Mouse (Mus musculus) left cerebral cortex, postnatal 4 days (tissue): ENCODE results near the gene Phf19. TPM values are rescaled to one million over a fixed set of nuclear protein-coding genes. Genes with fewer than 3 reads are reported as not detected.
A peak's percentile ranks its signal among the peaks of the same experiment; 100 is the strongest.

Experiments used
- DNase-seq: peaks from one replicate; pipeline ENCODE4 v3.0.0-alpha.2; 2022
- intact Hi-C: fragments of 180-260 bp; cut with DNase I; formaldehyde crosslinking; loops from one replicate; pipeline ENCODE4 v1.15.1; 2025
- total RNA-seq, 2 experiments: library from RNA; stranded (reverse); gene quantifications; 2 replicates each; pipeline ENCODE4 v1.2.3; 2021

Phf19 gene
- total RNA-seq, 2 experiments from 2014 or later, result 2.3 to 4.5 TPM

DNA sequence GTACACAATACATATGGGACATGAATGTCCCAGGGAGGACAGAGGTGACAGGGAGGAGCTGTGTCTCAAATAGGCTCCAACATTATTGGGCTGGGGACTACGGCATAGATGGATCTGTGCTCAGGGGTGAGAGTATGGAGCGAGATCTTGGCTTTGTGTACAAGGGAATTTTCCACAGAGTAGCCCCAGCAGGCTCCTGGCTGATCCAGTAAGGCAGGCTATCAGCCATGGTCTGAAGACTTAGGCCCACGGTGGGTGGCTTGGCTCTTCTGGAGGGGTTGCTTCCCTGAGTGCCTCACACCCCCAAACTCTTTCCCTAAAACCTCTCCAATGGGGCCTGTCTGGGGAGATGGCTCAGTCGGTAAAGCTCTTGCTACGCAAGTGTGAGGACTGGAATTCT lies 26.4 kb upstream of the Phf19 start:
- intact Hi-C loops, result no loop called here

DNA sequence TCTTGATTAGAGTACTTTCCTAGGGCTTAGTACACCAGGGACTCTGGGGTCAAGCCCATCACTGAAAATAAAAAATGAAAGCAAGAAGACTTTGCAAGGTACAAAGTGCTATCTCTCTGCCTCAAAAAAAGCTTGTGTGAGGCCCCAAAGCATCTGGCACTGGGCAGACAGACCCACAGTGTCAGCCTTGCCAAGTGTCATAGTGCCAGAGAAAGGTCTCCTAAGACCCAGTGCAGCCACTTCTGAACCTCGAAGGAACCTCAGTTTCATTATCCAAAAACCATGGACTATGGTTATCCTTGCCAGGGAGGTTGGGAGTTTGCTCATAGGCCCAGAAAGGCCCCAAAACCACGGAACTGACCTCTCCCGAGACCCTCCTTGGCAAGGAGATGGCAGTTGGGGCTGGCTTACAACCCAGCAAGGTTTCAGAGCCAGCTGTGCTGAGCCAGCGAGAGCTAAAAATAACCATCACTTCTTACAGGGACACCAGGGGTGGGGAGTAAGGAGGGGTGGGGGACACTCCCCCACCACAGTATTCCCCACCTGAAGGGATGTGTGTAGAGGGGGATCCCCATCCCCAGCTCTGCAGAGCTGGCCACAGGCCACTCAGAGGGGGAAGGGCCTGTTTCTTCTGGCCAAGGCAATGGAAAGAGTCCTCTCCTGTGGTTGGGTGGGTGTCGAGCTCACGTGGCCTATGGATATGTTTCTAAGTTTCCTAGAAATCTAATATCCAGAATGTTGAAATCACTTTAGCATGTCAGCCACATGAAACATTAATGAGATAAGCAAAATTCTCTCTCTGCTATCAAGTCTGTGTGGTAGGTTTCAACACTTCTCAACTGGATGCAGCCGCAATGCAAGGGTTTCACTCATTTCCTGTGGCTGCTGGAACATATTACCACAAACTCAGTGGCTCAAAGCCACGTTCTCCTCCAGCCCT lies 24.7 kb upstream of the Phf19 start:
- DNase-seq, result peak; percentile 53
- intact Hi-C loops, result no loop called here

More for the DNA sequence above, 26.4 kb upstream of the Phf19 start:
- peak; percentile 62 for DNase-seq

DNA sequence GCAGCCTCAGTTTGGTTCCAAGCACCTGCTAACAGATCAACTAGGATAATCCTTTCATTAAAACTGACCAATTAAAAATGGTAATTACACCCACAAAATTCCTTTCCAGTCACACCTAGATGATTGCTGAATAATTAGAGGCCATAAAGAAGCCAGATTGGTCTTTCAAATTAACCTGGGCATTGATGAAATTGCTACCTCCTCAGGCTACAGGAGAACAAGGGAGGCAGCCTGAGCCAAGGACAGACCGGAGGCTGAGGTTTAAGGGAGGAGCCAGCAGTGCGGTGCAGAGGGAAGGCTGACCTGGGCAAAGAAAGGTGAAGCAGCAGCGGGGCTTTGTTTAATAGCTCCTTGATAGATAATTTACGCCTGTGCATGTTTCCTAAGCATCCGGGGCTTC lies 23.6 kb upstream of the Phf19 start:
- intact Hi-C loops, result no loop called here
- no peak for DNase-seq

DNA sequence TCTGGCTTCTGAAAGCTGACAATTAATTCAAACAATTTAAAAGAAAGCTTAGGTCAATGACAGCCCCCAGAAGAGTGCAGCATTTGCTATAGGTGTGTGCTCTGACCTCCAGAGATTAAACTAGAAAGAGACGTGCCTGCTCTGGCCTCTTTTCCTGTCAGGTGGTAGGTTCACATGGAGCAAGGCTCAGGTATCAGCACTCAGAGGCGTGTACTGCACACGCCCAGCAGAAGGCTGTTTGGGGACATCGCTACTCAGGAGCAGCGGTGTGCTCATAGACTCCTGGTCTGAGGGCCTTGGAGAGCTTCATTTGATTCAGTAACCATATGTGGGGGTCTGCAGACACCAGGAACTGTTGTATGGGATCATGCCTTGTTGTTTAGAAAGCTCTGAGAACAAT lies 13.5 kb upstream of the Phf19 start:
- DNase-seq, result no peak
- intact Hi-C loops, result no loop called here

DNA sequence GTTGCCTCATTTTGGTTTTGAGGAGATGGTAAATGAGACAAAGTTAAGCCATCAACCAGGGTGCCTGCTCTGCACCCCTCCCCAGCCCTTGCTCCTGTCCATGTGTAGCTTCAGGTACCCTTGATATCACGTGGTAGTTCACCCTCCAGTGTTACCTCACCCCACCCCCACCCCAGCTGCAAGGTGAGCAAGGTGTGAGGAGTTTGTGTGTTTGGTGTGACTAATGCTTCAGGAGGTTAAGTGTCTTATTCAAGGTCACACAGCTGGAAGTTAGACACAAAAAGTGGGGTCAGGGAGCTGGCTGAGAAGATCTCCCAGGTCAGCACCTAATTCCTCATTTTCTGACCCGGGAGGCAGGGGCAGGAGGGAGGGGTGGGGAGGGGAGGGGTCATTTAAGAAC lies 8.9 kb upstream of the Phf19 start:
- intact Hi-C loops, result no loop called here
- DNase-seq, result no peak

DNA sequence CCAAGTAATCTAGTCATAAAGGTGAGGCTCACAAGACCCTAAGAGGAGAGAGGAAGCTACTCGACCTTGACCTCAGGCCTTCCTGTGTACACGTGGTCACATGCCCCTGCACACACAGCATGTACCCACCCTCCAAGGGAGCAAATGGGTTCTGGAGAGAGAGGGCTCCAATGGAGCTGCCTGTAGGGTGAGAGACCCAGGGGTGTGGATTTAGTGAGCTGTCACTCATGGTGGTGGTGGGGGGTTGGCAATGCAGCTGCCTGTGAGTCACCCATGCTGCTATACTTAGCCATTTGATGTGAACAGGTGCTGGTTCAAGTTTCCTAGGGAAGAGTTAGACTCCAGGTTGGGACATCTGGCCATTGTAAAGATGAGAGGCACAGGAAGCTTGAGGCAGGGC lies 6.3 kb upstream of the Phf19 start:
- no peak for DNase-seq
- intact Hi-C loops, result no loop called here

DNA sequence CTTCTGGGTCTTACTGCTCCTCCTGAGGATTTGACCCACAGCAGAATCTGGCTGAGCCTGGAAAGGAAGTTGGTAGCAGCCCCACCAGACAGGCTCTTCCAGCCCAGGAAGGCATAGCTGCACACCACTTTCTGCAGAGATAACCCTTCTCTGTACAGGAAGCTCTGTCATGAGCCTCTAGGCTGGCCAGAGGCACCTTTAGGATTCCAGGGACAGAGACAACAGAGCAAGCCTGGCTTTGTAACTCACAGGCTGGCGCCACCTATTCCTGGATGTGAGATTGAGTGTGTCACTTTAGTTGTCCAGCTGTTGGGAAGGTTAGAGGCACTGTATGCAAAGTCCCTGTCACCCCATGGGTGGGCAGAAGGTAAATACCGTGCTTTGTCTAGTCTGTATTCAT lies 1.3 kb upstream of the Phf19 start:
- intact Hi-C loops, result loop anchor here (10.0 kb wide), 1 partner anchor 190 kb away; the partner anchor contains the start of genes AI182371 and Cntrl
- no peak for DNase-seq

DNA sequence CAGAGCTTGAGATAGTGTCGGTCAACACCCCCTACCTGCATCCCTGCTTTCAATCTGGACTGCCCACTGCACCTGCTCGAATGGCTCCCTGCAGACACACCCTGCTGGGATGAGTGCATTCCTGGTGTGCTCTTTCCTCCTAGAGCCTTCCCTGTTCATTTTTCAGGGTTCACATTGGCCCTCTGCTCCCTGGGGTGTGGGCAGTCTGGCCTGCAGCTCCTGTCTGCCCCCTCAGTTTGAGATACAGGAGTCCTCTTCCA lies 927 bp upstream of the Phf19 start:
- no peak for DNase-seq
- intact Hi-C loops, result loop anchor here (10.0 kb wide), 1 partner anchor 190 kb away; the partner anchor contains the start of genes AI182371 and Cntrl

DNA sequence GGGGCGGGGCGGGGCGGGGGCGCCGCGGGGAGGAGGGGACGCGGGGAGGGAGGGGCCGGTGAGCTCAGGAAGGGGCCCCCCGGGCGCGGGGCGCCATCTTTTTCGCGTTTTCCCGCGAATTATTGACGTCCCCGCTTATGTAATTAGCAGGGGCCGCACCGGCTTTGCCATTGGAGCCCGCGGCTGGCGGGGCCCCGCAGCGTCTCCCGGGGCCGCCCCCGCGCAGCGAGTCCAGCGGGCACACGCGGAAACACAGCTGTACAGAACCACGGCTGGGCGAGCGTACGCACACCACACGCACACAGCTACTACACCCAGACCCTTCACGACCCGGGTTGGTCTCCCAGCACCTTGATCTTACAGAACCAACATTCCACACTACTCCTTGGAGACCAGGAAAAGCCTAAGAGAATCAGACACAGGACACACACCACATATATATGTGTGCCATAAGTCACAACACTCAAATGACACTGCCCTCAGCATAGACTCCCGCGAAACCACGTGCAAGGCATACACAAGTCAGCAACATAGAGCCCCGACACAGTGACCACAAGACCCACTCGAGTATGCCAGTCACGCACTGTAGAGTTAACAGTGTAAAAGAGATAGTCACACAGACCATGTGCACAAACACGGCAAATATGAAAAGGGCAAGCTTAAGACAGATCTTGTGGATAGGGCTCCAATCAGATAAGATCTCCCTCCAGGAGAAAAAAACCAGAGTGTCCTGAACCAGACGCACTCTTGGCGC lies 420 bp upstream of the Phf19 start:
- DNase-seq, result peak; percentile 43
- intact Hi-C loops, result loop anchor here (10.0 kb wide), 1 partner anchor 191 kb away; the partner anchor contains the start of genes AI182371 and Cntrl

DNA sequence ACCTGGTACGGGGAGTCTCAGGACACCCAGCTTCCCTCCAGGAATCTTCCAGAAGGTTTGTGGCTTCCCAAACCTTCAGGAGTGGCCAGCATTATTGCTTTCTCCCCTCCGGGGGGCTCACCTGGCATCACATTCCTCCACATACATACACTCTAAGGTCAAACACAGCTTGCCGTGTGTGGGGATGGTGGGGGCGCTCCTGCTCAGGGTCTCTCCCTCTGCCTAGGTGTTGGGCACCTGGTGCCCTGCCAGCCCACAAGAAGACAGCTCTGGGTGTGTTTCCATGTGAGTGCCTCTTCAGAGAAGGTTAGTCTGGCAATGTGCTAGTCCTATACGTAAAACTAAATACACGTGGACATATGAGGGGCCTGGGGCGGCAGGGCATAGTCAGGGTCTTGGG lies 1.2 kb downstream of the Phf19 start:
- no peak for DNase-seq
- intact Hi-C loops, result loop anchor here (10.0 kb wide), 1 partner anchor 192 kb away; the partner anchor contains the start of genes AI182371 and Cntrl

DNA sequence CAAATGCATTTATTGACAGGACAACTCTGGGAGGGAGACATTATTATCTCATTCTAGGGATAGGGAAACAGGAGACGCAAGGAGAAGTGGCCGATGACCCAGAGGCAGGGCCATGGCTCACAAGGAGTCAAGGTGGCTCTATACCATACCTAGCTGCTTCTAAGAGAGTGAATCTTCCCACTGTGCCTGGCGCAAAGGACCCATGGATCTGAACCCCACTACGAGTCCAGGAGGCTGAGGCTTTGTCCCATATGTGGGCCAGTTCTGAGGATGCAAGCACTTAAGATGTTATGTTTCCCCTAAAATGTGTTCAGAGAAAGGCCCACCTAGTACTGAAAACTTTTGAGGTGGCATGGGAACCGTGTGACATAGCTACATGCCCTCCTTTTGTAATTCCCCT lies 2.0 kb downstream of the Phf19 start:
- DNase-seq, result no peak
- intact Hi-C loops, result loop anchor here (10.0 kb wide), 1 partner anchor 193 kb away; the partner anchor contains the start of genes AI182371 and Cntrl

DNA sequence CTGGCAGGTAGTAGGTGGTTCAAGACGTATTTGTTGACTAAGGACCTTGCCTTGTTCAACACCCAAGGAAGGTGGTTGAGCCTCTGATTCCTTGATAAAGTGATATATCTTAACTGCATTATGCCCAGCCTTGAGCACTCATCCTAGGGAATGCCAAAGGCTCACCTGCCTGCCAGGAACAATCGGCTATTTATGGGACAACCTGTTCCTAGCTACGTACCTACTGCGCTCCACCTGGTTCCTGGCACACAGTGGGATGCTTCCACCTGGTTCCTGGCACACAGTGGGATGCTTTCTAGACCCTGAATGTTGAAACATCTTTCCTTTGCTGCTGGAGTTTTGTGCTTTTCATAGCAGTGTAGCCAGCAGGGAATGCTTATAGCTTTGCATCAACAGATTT lies 4.1 kb downstream of the Phf19 start:
- intact Hi-C loops, result loop anchor here (10.0 kb wide), 1 partner anchor 195 kb away; the partner anchor contains the start of genes AI182371 and Cntrl
- no peak for DNase-seq

DNA sequence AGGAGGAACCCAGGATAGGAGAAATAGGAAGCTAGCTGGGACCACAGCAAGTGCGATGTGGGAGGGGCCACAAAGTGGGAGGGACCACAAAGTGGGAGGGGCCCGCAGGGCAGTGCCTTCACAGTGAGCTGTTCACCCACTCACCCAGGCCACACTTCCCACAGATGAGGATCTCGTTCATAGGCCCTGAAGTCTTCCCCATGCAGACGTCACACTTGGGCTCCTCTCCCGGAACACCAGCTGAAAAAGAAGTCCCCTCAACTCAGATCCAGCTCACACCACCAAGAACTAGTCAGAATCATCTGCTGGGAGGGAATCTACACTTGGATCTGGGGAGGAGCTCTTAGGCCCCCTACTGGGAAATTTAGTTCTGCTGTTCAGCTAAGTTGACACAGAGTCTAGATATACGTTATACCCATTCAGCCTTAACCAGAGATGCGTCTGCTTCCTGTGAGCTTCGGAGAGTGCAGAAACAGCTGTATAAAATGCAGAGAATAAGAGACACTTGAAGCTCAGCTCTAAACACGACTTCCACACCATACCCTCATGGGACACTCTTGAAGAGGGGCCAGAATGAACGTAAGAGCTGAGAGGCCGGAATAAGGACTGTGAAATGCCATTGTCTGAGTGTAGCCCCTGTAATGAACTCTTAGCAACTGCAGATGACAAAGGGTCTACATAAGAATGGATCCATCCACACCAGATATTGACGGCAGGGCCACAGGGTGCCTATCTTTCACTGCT lies 6.8 kb downstream of the Phf19 start:
- intact Hi-C loops, result no loop called here
- no peak for DNase-seq

DNA sequence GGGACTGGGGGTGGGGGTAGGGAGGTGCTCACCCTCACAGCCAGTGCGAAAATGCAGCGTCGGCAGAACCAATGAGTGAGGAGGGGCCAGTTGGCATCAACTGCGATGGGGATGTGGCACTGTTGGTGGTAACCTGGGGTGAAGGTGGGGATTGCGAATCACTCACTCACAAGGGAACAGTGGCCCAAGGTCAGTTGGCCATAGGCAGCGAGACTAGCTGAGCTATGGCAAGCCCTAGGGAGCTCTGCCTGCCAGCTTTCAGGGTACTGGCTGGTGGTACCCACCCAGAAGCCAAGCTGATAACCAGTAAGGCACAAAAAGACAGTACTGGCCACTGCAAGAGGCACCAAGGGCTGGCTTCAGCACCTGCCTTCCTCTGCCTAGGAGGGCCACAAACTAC lies 7.4 kb downstream of the Phf19 start:
- intact Hi-C loops, result no loop called here
- DNase-seq, result no peak

DNA sequence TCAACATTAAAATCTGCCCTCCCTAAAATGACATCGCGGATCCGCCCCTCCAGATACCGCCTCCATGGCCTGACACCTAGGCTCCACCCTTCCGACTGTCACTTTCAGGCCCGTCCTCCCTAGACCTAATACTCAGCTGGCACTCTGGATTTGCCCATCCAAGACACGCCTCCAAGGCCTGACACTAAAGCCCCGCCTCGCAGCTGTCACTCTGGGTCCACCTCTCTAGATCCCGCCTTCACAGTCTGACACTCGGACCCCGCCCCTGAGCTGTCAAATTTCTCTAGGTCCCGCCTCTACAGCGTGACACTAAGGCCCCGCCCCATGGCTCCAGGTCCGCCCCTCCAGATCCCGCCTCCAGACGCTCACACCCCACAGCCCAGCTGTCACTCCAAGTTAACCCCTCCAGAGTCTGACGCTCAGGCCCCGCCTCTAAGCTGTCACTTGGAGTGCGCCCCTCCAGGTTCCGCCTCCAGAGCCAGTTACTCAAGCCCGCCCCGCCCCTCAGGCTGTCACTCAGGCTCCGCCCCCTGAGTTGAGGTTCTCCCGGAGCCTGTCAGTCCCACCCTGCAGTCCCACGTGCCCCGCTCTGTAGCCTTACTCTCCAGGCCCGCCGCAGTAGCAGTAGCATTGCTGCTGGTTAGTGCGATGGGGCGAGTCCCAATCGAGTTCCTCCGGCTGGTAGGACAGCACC lies 8.8 kb downstream of the Phf19 start:
- intact Hi-C loops, result no loop called here

DNA sequence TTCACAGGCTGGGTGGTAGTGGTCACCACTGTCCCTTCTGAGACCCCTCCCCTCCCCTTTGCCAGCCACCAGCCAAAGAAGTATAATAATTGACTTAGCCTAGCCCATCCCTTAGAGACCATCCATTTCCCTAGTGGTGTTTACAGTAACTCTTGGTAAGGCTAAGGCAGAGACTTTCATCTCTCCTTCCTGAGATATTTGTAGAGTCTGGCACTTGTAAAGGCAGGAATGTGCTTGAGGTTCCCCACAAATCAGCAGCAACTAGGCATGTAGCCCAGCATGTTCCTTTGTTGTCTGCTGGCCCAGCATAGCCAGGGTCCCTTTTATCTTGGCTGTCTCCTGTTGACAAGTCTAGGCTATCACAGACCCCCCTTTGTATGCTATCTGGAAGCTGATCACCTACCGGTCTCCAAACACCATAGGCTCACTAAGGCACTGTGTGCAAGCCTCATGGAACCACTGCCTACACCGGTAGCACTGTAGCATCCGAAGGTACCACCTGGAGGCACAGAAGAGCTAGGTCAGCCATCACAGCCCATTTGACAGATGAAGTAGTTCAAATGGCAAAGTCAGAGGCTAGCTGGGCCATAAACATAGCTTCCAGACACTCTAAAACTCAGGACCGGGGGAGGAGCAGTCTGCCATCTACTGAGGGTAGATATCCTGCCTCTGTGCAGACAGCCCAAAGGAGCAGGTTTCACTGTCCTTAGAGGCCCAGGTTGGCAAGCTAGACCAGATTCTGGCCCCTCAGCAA lies 10.0 kb downstream of the Phf19 start:
- intact Hi-C loops, result no loop called here
- no peak for DNase-seq

More for the DNA sequence above, 8.8 kb downstream of the Phf19 start:
- peak; percentile 99 for DNase-seq

DNA sequence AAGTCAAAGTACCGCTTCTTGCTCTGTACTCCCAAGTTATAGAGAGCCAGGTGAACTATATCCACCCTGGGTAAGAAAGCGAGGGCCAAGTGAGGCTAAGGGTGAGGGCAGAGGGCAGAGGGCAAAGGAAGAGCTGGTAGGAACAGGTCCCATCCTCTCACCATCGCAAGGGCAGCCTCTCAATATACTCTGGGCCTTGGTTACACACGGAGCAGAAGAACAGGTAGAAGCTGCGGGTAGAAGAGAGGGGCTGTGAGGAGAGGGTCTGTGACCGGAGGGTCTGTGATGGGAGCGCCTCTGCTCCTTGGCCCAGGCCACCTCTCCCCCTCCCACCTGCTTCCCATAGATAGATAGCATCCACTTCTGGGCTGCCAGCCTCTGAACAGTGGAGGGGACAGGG lies 10.6 kb downstream of the Phf19 start:
- no peak for DNase-seq
- intact Hi-C loops, result no loop called here

DNA sequence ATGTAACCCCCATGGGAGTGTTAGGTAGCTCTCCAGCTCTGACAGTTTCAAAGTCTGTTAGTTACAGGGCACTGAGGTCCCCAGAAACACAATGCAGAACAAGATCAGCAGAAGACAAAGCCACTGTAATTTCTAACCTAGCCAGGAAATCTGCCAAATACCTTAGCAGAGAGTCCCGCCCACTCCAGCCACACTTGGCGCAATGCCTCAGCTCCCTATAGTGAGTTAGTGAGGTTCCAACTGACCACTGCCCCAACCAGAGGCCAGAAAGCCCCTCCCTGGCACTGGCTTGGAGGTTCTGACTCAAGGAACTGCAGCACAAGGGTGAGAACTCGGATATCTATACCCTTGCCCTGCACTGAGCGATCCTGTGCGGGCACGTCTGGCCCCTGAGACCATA lies 11.1 kb downstream of the Phf19 start:
- intact Hi-C loops, result no loop called here
- DNase-seq, result no peak

DNA sequence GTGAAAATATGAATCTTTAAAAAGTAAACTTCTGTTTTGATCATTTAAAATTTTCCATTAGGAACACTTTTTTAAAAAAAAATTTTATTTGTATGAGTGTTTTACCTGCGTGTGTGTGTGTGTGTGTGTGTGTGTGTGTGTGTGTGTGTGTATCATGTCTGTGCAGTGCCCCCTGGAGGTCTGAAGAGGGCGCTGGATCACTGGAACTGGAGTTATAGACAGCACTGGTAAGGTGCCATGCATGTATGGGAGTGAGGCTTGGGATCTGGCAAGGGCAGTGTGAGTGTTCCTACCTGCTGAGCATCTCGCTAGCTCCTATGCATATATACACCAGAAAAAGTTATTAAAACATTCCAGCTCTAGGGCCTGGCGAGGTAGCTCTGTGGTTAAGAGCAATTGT lies 12.1 kb downstream of the Phf19 start:
- intact Hi-C loops, result no loop called here
- no peak for DNase-seq

DNA sequence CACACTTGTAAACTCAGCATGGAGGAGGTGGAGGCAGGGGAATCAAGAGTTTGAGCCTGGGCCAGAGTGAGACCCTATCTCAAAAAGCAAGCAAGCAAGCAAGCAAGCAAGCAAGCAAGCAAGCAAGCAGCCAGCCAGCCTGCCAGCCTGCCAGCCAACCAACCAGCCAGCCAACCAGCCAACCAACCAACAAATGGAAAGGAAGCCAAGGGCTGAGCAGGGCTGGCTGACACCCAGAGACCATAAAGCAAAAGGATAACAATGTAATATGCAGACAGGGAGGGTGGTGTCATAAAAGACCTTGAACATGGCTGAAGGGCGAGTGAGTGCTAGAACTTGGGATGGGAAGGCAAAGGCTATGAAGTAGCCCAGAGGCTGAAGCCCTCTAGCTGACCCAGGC lies 13.4 kb downstream of the Phf19 start:
- intact Hi-C loops, result no loop called here
- DNase-seq, result no peak
